Mouse (Mus musculus) naive thymus-derived CD4-positive, alpha-beta T cell, adult 2 months (primary cell): Measurements from ENCODE around the gene Mvd.

Experiments
- DNase-seq: peaks from one replicate; pipeline ENCODE4 v3.0.0-alpha.2; 2011; ENCODE audit warnings: low read depth

The Mvd gene

GRCm38 (mm10) chr8:122457171-122457570 lies 13.9 kb upstream of the Mvd start:
- no peak for DNase-seq

- no peak for DNase-seq
These were observed 11.2 kb upstream of the Mvd start for GRCm38 (mm10) chr8:122454409-122454808.

GRCm38 (mm10) chr8:122452154-122452553 lies 8.9 kb upstream of the Mvd start:
- DNase-seq = no peak

GRCm38 (mm10) chr8:122451161-122451703 lies 8.0 kb upstream of the Mvd start:
- DNase-seq = no peak

- no peak for DNase-seq
These were observed 2.0 kb upstream of the Mvd start for GRCm38 (mm10) chr8:122445203-122445602.

GRCm38 (mm10) chr8:122444058-122444748 lies 981 bp upstream of the Mvd start:
- peak; percentile 85 for DNase-seq

- no peak for DNase-seq
These were observed 441 bp downstream of the Mvd start for GRCm38 (mm10) chr8:122442781-122443180.

GRCm38 (mm10) chr8:122442356-122442755 lies 866 bp downstream of the Mvd start:
- no peak for DNase-seq

GRCm38 (mm10) chr8:122441326-122441725 lies 1.9 kb downstream of the Mvd start:
- DNase-seq = no peak

- no peak for DNase-seq
These were observed 3.9 kb downstream of the Mvd start for GRCm38 (mm10) chr8:122439336-122439735.

- DNase-seq = peak; percentile 65
These were observed 5.4 kb downstream of the Mvd start for GRCm38 (mm10) chr8:122437708-122438331.

- DNase-seq = no peak
These were observed 6.6 kb downstream of the Mvd start for GRCm38 (mm10) chr8:122436586-122437125.

- DNase-seq = no peak
These were observed 7.1 kb downstream of the Mvd start for GRCm38 (mm10) chr8:122436146-122436545.

GRCm38 (mm10) chr8:122435375-122435774 lies 7.8 kb downstream of the Mvd start:
- peak; percentile 61 for DNase-seq

- DNase-seq = no peak
These were observed 9.8 kb downstream of the Mvd start for GRCm38 (mm10) chr8:122433269-122433905.

GRCm38 (mm10) chr8:122432443-122433268 lies 10.6 kb downstream of the Mvd start, which contains the start of gene Cyba:
Gene Cyba, minus strand, starts transcription at chr8:122432930.
- DNase-seq = peak; percentile 87

- DNase-seq = peak; percentile 48
These were observed 11.4 kb downstream of the Mvd start for GRCm38 (mm10) chr8:122431694-122432442.

- no peak for DNase-seq
These were observed 12.6 kb downstream of the Mvd start for GRCm38 (mm10) chr8:122430646-122431045.

GRCm38 (mm10) chr8:122430058-122430636 lies 13.1 kb downstream of the Mvd start:
- DNase-seq = no peak

- DNase-seq = no peak
These were observed 15.1 kb downstream of the Mvd start for GRCm38 (mm10) chr8:122428163-122428562.

- DNase-seq = no peak
These were observed 15.6 kb downstream of the Mvd start for GRCm38 (mm10) chr8:122427607-122428006.
